Mouse (Mus musculus) gastrocnemius, postnatal 14 days (tissue): ENCODE results near the gene Scgb1c1. TPM values are rescaled to one million over a fixed set of nuclear protein-coding genes. Genes with fewer than 3 reads are reported as not detected.

ENCODE experiments used
- DNase-seq: peaks from one replicate; pipeline ENCODE4 v3.0.0; 2021; ENCODE audit warnings: mixed read lengths
- intact Hi-C: fragments of 180-260 bp; cut with DNase I; formaldehyde crosslinking; loops from one replicate; pipeline ENCODE4 v1.15.1; 2025; ENCODE audit warnings: low total_unique reads
- long read RNA-seq, 2 experiments: library from polyadenylated mRNA; stranded (forward); transcript quantifications; one replicate each; pipeline ENCODE4 v2.0.0; 2021
- total RNA-seq, 2 experiments: library from RNA; stranded (reverse); gene quantifications; 2 replicates each; pipeline ENCODE4 v1.2.3; 2021

Scgb1c1 gene
- total RNA-seq: not detected
- long read RNA-seq, experiment 1: 0 reads
- long read RNA-seq, experiment 2: 0 reads

- intact Hi-C loops: loop anchor here (1.0 to 5.0 kb wide), 2 partner anchors 59 to 207 kb away; no protein-coding TSS in a partner anchor
- peak; percentile 91 for DNase-seq
These were observed at the start of gene Scgb1c1 for GRCm38 (mm10) chr7:140844905-140845665. TSS of gene Scgb1c1 (plus strand) at chr7:140845547.

GRCm38 (mm10) chr7:140797619-140798018, 47.7 kb upstream of the Scgb1c1 start:
- DNase-seq: no peak
- intact Hi-C loops: no loop called here

- intact Hi-C loops: no loop called here
- DNase-seq: no peak
These were observed 47.1 kb upstream of the Scgb1c1 start for GRCm38 (mm10) chr7:140798212-140798611.

GRCm38 (mm10) chr7:140802629-140803028, 42.7 kb upstream of the Scgb1c1 start:
- DNase-seq: no peak
- intact Hi-C loops: no loop called here

- intact Hi-C loops: no loop called here
- DNase-seq: no peak
These were observed 39.6 kb upstream of the Scgb1c1 start for GRCm38 (mm10) chr7:140805704-140806103.

- intact Hi-C loops: no loop called here
- no peak for DNase-seq
These were observed 34.9 kb upstream of the Scgb1c1 start for GRCm38 (mm10) chr7:140810496-140810895.

- DNase-seq: no peak
- intact Hi-C loops: no loop called here
These were observed 33.6 kb upstream of the Scgb1c1 start for GRCm38 (mm10) chr7:140811714-140812113.

GRCm38 (mm10) chr7:140812850-140813249, 32.5 kb upstream of the Scgb1c1 start:
- DNase-seq: no peak
- intact Hi-C loops: no loop called here

GRCm38 (mm10) chr7:140820173-140820572, 25.2 kb upstream of the Scgb1c1 start:
- DNase-seq: no peak
- intact Hi-C loops: no loop called here

GRCm38 (mm10) chr7:140821305-140821652, 24.1 kb upstream of the Scgb1c1 start:
- DNase-seq: no peak
- intact Hi-C loops: no loop called here

GRCm38 (mm10) chr7:140821653-140822329, 23.6 kb upstream of the Scgb1c1 start, which contains the start of gene Zfp941:
TSS of gene Zfp941 (minus strand) at chr7:140822178.
- no peak for DNase-seq

GRCm38 (mm10) chr7:140822731-140823130, 22.6 kb upstream of the Scgb1c1 start:
- no peak for DNase-seq
- intact Hi-C loops: no loop called here

More at GRCm38 (mm10) chr7:140821653-140822329, 23.6 kb upstream of the Scgb1c1 start, which contains the start of gene Zfp941:
- intact Hi-C loops: no loop called here

- intact Hi-C loops: no loop called here
These were observed 17.0 kb upstream of the Scgb1c1 start for GRCm38 (mm10) chr7:140828171-140828881.

GRCm38 (mm10) chr7:140831447-140831846, 13.9 kb upstream of the Scgb1c1 start:
- no peak for DNase-seq
- intact Hi-C loops: no loop called here

More at GRCm38 (mm10) chr7:140828171-140828881, 17.0 kb upstream of the Scgb1c1 start:
- no peak for DNase-seq

- DNase-seq: no peak
- intact Hi-C loops: no loop called here
These were observed 12.0 kb upstream of the Scgb1c1 start for GRCm38 (mm10) chr7:140833341-140833740.

- intact Hi-C loops: no loop called here
- DNase-seq: no peak
These were observed 10.2 kb upstream of the Scgb1c1 start, which contains the start of gene Urah for GRCm38 (mm10) chr7:140834968-140835757. TSS of gene Urah (plus strand) at chr7:140835018.

- intact Hi-C loops: no loop called here
These were observed 9.6 kb upstream of the Scgb1c1 start for GRCm38 (mm10) chr7:140835758-140836087.

GRCm38 (mm10) chr7:140836243-140837115, 8.9 kb upstream of the Scgb1c1 start:
- DNase-seq: no peak
- intact Hi-C loops: no loop called here

More at GRCm38 (mm10) chr7:140835758-140836087, 9.6 kb upstream of the Scgb1c1 start:
- no peak for DNase-seq
